Mouse (Mus musculus) intestine, postnatal 0 days (tissue): ENCODE results near the gene Zfp316. TPM values are rescaled to one million over a fixed set of nuclear protein-coding genes. Genes with fewer than 3 reads are reported as not detected.

Experiments used
- ATAC-seq: fragments of 200-750 bp; cut with Nextera tagmentation; 2 replicates; pipeline ENCODE4 v1.8.0; 2017; ENCODE audit warnings: mild to moderate bottlenecking, moderate TSS enrichment, moderate library complexity
- H3K27ac ChIP-seq: fragments of 300-500 bp; sonication (generic); 2 replicates; pipeline ENCODE4 v1.5.1; 2014; ENCODE audit warnings: mild to moderate bottlenecking, low read depth, low read length, moderate library complexity
- H3K27me3 ChIP-seq: fragments of 300-500 bp; sonication (generic); replicated peaks from 2 replicates; pipeline ENCODE4 v1.6.1; 2014; ENCODE audit warnings: low read length, mixed read lengths; ENCODE audit not compliant: control insufficient read depth, insufficient read depth
- H3K36me3 ChIP-seq: fragments of 300-500 bp; sonication (generic); 2 replicates; pipeline ENCODE4 v1.6.1; 2014; ENCODE audit warnings: mild to moderate bottlenecking, moderate library complexity; ENCODE audit not compliant: control insufficient read depth, insufficient read depth
- H3K4me1 ChIP-seq: fragments of 300-500 bp; sonication (generic); replicated peaks from 2 replicates; pipeline ENCODE4 v1.6.1; 2014; ENCODE audit warnings: antibody characterized with exemption, low read length, mixed read lengths; ENCODE audit not compliant: control insufficient read depth, insufficient read depth
- H3K4me2 ChIP-seq: fragments of 300-500 bp; sonication (generic); replicated peaks from 2 replicates; pipeline ENCODE4 v1.6.1; 2014; ENCODE audit warnings: low read depth, mild to moderate bottlenecking, moderate library complexity
- H3K4me3 ChIP-seq: fragments of 300-500 bp; sonication (generic); 2 replicates; pipeline ENCODE4 v1.5.1; 2014; ENCODE audit warnings: low read depth, low read length
- H3K9ac ChIP-seq: fragments of 300-500 bp; sonication (generic); 2 replicates; pipeline ENCODE4 v1.6.1; 2014; ENCODE audit warnings: mild to moderate bottlenecking, low read depth, low read length
- H3K9me3 ChIP-seq: fragments of 300-500 bp; sonication (generic); 2 replicates; pipeline ENCODE4 v1.6.1; 2016; ENCODE audit warnings: mixed run types; ENCODE audit not compliant: control insufficient read depth
- CTCF ChIP-seq: sonication (generic); IDR thresholded peaks from 2 replicates; pipeline ENCODE4 v1.5.1; 2016; ENCODE audit warnings: low read depth, mild to moderate bottlenecking, control low read depth, antibody characterized with exemption, moderate library complexity
- WGBS: fragments of 180-500 bp; shearing (Covaris S2); extraction: QIAGEN DNeasy Blood & Tissue Kit; methylation state at CpG from one replicate; pipeline ENCODE4 v1.1.7; 2014; 5-methylcytosine and 5-hydroxymethylcytosine counted together
- polyA plus RNA-seq: library from polyadenylated mRNA; unstranded; fragments of >200 nt; fragmentation: Nextera tagmentation; extraction: Ambion mirVana; gene quantifications from 2 replicates; pipeline ENCODE4 v1.2.1, GENCODE M21; 2015

Zfp316 gene
- polyA plus RNA-seq, 1 experiment from 2014 or later, result 0.86 TPM

DNA sequence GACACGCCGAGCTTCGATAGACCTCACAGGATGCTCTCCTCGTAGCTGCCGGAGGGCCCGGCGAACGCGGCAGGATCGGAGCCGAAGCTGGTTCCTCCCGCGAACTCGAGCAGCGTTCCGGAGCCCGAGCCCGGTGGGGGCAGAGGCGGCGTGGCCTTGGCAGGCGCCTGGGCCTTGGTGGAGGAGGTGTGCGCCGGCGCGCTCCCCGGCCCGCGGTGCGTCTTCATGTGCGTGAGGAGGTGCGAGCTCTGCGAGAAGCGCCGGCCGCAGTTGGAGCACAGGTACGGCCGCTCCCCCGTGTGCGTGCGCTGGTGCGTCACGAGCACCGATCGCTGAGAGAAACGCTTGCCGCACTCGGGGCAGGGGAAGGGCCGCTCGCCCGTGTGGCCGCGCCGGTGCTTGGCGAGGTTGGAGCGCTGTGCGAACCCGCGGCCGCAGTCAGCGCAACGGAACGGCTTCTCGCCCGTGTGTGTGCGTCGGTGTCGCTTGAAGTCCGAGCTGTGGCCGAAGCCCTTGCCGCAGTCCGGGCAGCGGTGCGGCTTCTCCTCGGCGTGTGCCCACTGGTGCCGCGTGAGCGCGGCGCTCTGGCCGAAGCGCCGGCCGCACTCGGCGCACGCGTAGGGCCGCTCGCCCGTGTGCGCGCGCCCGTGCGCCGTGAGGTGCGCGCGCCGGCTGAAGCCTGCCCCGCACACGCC lies 16.5 kb downstream of the Zfp316 start:
- peaks cover 47% of the 10 kb centered on the region for H3K27me3 ChIP-seq
- no peak for TF ChIP-seq CTCF
- WGBS, result 12% methylated on average over 98 of the region's 103 CpGs
- peak overlapping the region; percentile 66 for H3K4me2 ChIP-seq
- no peak overlapping the region for H3K9ac ChIP-seq
- H3K27ac ChIP-seq, result no peak overlapping the region
- H3K36me3 ChIP-seq, result peaks cover 18% of the 10 kb centered on the region
- peak; percentile 9; the same call in 1 of the 2 replicates for ATAC-seq
- H3K9me3 ChIP-seq, result peaks cover 6% of the 10 kb centered on the region; the same call in 1 of the 2 replicates
- no peaks in the 10 kb centered on the region for H3K4me1 ChIP-seq
- H3K4me3 ChIP-seq, result peak overlapping the region; percentile 40

DNA sequence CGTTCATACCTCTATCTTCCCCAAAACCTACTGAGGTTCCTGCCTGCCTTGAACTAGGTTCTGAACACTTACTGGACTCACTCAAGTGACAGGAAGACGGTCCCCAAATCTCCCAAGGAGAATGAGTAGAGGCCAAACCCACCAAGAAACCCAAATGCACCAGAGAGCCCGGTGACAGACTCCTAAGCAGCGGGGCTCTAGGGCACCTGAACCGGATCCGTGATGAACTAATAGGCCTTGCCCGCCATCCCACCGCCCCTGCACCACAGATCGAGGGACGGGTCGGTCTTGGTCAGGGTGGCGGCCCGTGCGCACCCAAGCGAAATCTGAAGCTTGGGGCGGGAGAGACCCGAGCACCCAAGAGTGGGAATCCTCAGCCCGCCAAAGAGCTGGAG lies 17.0 kb downstream of the Zfp316 start:
- ATAC-seq, result no peak
- H3K27ac ChIP-seq, result no peak overlapping the region
- peak overlapping the region; percentile 66 for H3K4me2 ChIP-seq
- H3K9ac ChIP-seq, result no peak overlapping the region
- H3K27me3 ChIP-seq, result peaks cover 47% of the 10 kb centered on the region
- no peak for TF ChIP-seq CTCF
- 0 out of 2 replicates have a peak overlapping the region, but pooled peaks have one; percentile 40 for H3K4me3 ChIP-seq
- H3K9me3 ChIP-seq, result peaks cover 6% of the 10 kb centered on the region; the same call in 1 of the 2 replicates
- H3K4me1 ChIP-seq, result no peaks in the 10 kb centered on the region
- H3K36me3 ChIP-seq, result peaks cover 17% of the 10 kb centered on the region
- WGBS, result 69% methylated on average over 18 of the region's 18 CpGs

DNA sequence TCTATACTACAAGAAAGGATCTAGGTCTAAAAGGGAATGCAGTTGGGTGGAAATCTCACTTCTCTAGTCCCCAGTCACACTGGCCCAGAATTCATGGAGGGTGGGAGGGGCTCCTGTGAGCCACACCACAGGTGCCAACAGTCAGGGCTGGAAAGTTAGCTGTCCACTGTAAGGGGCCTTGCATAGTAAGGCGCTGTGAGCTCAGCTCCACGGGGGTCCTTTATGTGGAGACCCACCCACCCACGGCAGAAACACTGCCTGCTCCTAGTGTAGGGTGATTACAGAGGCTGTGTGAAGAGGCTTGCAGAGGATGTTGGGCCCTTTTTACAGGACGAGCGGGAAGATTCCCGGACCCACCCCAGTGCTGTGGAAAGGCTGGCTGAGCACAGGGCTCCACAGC lies 17.8 kb downstream of the Zfp316 start:
- Histone ChIP-seq H3K27me3 (peaks cover 47% of the 10 kb centered on the region), H3K4me3 (no peak overlapping the region), H3K9me3 (peaks cover 6% of the 10 kb centered on the region; the same call in 1 of the 2 replicates), H3K4me2 (no peak overlapping the region), H3K9ac (no peak overlapping the region), H3K4me1 (no peaks in the 10 kb centered on the region), H3K36me3 (peaks cover 23% of the 10 kb centered on the region), H3K27ac (no peak overlapping the region)
- no peak for TF ChIP-seq CTCF
- no peak for ATAC-seq
- WGBS, result 74% methylated on average over 6 of the region's 6 CpGs

DNA sequence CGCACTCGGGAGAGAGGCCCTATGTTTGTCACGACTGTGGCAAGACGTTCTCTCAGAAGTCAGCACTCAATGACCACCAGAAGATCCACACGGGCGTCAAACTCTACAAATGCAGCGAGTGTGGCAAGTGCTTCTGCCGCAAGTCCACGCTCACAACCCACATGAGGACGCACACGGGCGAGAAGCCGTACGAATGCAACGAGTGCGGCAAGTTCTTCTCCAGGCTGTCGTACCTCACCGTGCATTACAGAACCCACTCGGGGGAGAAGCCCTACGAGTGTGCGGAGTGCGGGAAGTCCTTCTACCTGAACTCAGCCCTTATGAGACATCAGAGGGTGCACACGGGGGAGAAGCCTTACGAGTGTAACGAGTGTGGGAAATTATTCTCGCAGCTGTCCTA lies 24.9 kb downstream of the Zfp316 start:
- no peak overlapping the region for H3K9ac ChIP-seq
- H3K4me2 ChIP-seq, result no peak overlapping the region
- H3K4me1 ChIP-seq, result no peaks in the 10 kb centered on the region
- no peak overlapping the region for H3K27ac ChIP-seq
- H3K4me3 ChIP-seq, result no peak overlapping the region
- TF ChIP-seq CTCF, result no peak
- H3K36me3 ChIP-seq, result peaks cover 75% of the 10 kb centered on the region
- H3K27me3 ChIP-seq, result no peaks in the 10 kb centered on the region
- 96% methylated on average over 26 of the region's 26 CpGs for WGBS
- ATAC-seq, result no peak
- no peaks in the 10 kb centered on the region for H3K9me3 ChIP-seq

DNA sequence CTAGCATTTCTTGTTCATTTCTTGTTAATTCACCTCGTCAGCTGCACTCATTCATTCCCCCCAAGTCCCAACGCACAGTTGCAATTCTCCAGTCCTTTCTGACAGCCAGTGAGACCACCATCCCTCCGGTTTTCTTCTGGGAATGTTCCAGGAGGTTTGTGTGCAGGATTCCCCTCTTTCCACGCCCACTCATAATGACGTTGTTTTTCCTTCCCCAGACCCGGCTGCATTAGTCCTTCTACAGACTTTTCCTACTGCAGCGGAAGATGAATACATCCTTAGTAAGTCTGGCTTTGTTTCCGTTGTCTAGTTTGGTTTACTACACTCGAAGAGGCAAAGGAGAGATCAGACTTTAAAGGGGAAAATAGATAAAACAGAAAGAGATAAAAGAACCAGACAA lies 33.8 kb downstream of the Zfp316 start:
- Histone ChIP-seq H3K36me3 (peaks cover 27% of the 10 kb centered on the region), H3K9ac (peak overlapping the region; percentile 76), H3K9me3 (no peaks in the 10 kb centered on the region), H3K4me3 (peak overlapping the region; percentile 74), H3K4me1 (no peaks in the 10 kb centered on the region; the same call in 1 of the 2 replicates), H3K27ac (no peak overlapping the region), H3K4me2 (peak overlapping the region; percentile 94), H3K27me3 (no peaks in the 10 kb centered on the region)
- 36% methylated on average over 9 of the region's 9 CpGs for WGBS
- ATAC-seq, result no peak
- TF ChIP-seq CTCF, result no peak

DNA sequence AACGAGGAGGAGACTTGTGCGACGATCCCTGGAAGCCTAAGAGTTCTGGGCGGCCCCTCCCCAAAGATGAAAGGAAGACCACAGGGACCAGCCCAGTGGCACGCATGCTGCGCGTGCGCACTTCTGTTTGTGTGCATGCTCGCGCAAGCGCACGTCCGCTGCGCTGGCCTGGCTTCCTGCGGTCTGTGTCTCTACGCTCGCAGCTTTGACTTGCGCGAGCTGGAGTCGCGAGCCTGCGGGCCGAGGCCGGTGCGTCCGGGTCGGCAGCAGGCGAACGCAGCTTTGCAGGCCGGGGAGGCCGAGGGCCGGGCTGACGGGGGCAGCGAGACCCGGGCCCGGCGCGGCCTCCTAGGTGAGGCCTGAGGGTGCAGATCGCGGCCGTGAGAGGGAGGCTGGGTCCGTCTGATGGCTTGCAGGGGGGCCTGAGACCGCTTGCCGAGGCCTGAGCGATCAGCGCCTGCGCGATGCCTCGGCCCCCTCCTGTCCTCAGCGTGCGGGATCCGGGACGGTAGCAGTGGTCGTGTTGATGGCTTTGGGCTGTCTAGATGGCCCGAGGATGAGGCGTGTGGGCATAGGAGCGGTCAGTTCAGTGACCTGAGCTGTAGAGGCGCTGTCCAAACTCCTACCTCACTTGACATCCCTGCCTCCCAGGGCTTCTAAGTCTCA lies 34.7 kb downstream of the Zfp316 start, which contains the start of gene Zfp12:
TSS of gene Zfp12 (plus strand) at position 136 of the 666 bp plus-strand sequence.
- Histone ChIP-seq H3K27me3 (no peaks in the 10 kb centered on the region), H3K36me3 (peaks cover 20% of the 10 kb centered on the region), H3K27ac (peak within 1 kb of the TSS; percentile 80), H3K4me2 (peak within 1 kb of the TSS; percentile 94), H3K9ac (peak within 1 kb of the TSS; percentile 76), H3K4me1 (no peaks in the 10 kb centered on the region; the same call in 1 of the 2 replicates), H3K9me3 (no peaks in the 10 kb centered on the region), H3K4me3 (peak within 1 kb of the TSS; percentile 74)
- WGBS, result 0% methylated on average over 58 of the region's 58 CpGs
- TF ChIP-seq CTCF, result peak; percentile 59
- ATAC-seq, result peak; percentile 93
